Mouse (Mus musculus) kidney, postnatal 0 days (tissue): ENCODE data around the gene Sgf29. TPM values are rescaled to one million over a fixed set of nuclear protein-coding genes. Genes with fewer than 3 reads are reported as not detected.
A peak's percentile ranks its signal among the peaks of the same experiment; 100 is the strongest.

Source experiments
- ATAC-seq: fragments of 200-750 bp; cut with Nextera tagmentation; replicated peaks from 2 replicates; pipeline ENCODE4 v1.8.0; 2017; ENCODE audit warnings: low read depth, moderate number of reproducible peaks, moderate TSS enrichment, moderate library complexity; ENCODE audit not compliant: low FRiP score
- DNase-seq: peaks from one replicate; pipeline ENCODE4 v3.0.0-alpha.2; 2016; ENCODE audit warnings: low spot score
- H3K27ac ChIP-seq: fragments of 300-500 bp; sonication (generic); 2 replicates; pipeline ENCODE4 v1.5.1; 2014; ENCODE audit warnings: mild to moderate bottlenecking
- H3K27me3 ChIP-seq: fragments of 300-500 bp; sonication (generic); 2 replicates; pipeline ENCODE4 v1.6.1; 2014; ENCODE audit warnings: low read length, mixed read lengths; ENCODE audit not compliant: insufficient read depth
- H3K36me3 ChIP-seq: fragments of 300-500 bp; sonication (generic); 2 replicates; pipeline ENCODE4 v1.6.1; 2014; ENCODE audit warnings: low read length, mixed read lengths; ENCODE audit not compliant: insufficient read depth
- H3K4me1 ChIP-seq: fragments of 300-500 bp; sonication (generic); replicated peaks from 2 replicates; pipeline ENCODE4 v1.6.1; 2014; ENCODE audit warnings: antibody characterized with exemption, low read length, mixed read lengths; ENCODE audit not compliant: insufficient read depth
- H3K4me2 ChIP-seq: fragments of 300-500 bp; sonication (generic); 2 replicates; pipeline ENCODE4 v1.6.1; 2014; ENCODE audit warnings: mild to moderate bottlenecking, low read length, moderate library complexity, mixed read lengths
- H3K4me3 ChIP-seq: fragments of 300-500 bp; sonication (generic); replicated peaks from 2 replicates; pipeline ENCODE4 v1.5.1; 2014; ENCODE audit warnings: low read depth, low read length
- H3K9ac ChIP-seq: fragments of 300-500 bp; sonication (generic); 2 replicates; pipeline ENCODE4 v1.6.1; 2014; ENCODE audit warnings: low read depth, low read length
- H3K9me3 ChIP-seq: fragments of 300-500 bp; sonication (generic); replicated peaks from 2 replicates; pipeline ENCODE4 v1.6.1; 2016; ENCODE audit warnings: low read length, inconsistent platforms, mixed read lengths
- CTCF ChIP-seq: IDR thresholded peaks from 2 replicates; pipeline ENCODE4 v1.5.1; 2016; ENCODE audit warnings: antibody characterized with exemption, low read depth, mild to moderate bottlenecking, moderate library complexity
- WGBS: fragments of 180-500 bp; shearing (Covaris S2); extraction: QIAGEN DNeasy Blood & Tissue Kit; methylation state at CpG from one replicate; pipeline ENCODE4 v1.1.7; 2014; 5-methylcytosine and 5-hydroxymethylcytosine counted together
- polyA plus RNA-seq: library from polyadenylated mRNA; unstranded; fragments of >200 nt; fragmentation: Nextera tagmentation; extraction: Ambion mirVana; gene quantifications from 2 replicates; pipeline ENCODE4 v1.2.1, GENCODE M21; 2015

Gene Sgf29
- polyA plus RNA-seq, 1 experiment from 2014 or later, result 38.6 TPM

- H3K27me3 ChIP-seq, result no peaks in the 10 kb centered on the region; the same call in 1 of the 2 replicates
- TF ChIP-seq CTCF, result peak; percentile 93
- peak; percentile 55; the same call in 1 of the 2 replicates for ATAC-seq
- H3K4me2 ChIP-seq, result peak overlapping the region; percentile 27; the same call in 1 of the 2 replicates
- H3K9me3 ChIP-seq, result no peaks in the 10 kb centered on the region
- no peak overlapping the region for H3K27ac ChIP-seq
- peak; percentile 93 for DNase-seq
- WGBS, result under 1% methylated on average over 11 of the region's 11 CpGs
- H3K4me3 ChIP-seq, result no peak overlapping the region
- no peaks in the 10 kb centered on the region for H3K36me3 ChIP-seq
- 0 out of 2 replicates have a peak overlapping the region, but pooled peaks have one; percentile 25 for H3K9ac ChIP-seq
- peaks cover 16% of the 10 kb centered on the region for H3K4me1 ChIP-seq
Observed at GRCm38 (mm10) chr7:126701070-126701469, 52.0 kb downstream of the Sgf29 start.

GRCm38 (mm10) chr7:126701559-126702357 lies 52.6 kb downstream of the Sgf29 start:
- ATAC-seq (no peak), DNase-seq (no peak)
- Histone ChIP-seq H3K9me3 (no peaks in the 10 kb centered on the region), H3K4me1 (peaks cover 11% of the 10 kb centered on the region), H3K4me3 (no peak overlapping the region), H3K4me2 (peak overlapping the region; percentile 27; the same call in 1 of the 2 replicates), H3K27ac (no peak overlapping the region), H3K36me3 (no peaks in the 10 kb centered on the region), H3K9ac (0 out of 2 replicates have a peak overlapping the region, but pooled peaks have one; percentile 25), H3K27me3 (no peaks in the 10 kb centered on the region; the same call in 1 of the 2 replicates)
- no peak for TF ChIP-seq CTCF
- WGBS, result 61% methylated on average over 24 of the region's 24 CpGs

- ATAC-seq, result no peak
- peaks cover 9% of the 10 kb centered on the region for H3K4me1 ChIP-seq
- no peak overlapping the region for H3K9ac ChIP-seq
- H3K36me3 ChIP-seq, result no peaks in the 10 kb centered on the region
- 82% methylated on average over 6 of the region's 6 CpGs for WGBS
- no peak overlapping the region for H3K27ac ChIP-seq
- H3K27me3 ChIP-seq, result no peaks in the 10 kb centered on the region; the same call in 1 of the 2 replicates
- no peak overlapping the region for H3K4me2 ChIP-seq
- H3K9me3 ChIP-seq, result no peaks in the 10 kb centered on the region
- H3K4me3 ChIP-seq, result no peak overlapping the region
- no peak for TF ChIP-seq CTCF
- DNase-seq, result no peak
Observed at GRCm38 (mm10) chr7:126702358-126702757, 53.2 kb downstream of the Sgf29 start.

GRCm38 (mm10) chr7:126702861-126703756 lies 54.0 kb downstream of the Sgf29 start:
- Histone ChIP-seq H3K36me3 (no peaks in the 10 kb centered on the region), H3K27me3 (no peaks in the 10 kb centered on the region; the same call in 1 of the 2 replicates), H3K9ac (no peak overlapping the region), H3K4me1 (peaks cover 9% of the 10 kb centered on the region), H3K4me2 (0 out of 2 replicates have a peak overlapping the region, but pooled peaks have one; percentile 67), H3K27ac (no peak overlapping the region), H3K4me3 (no peak overlapping the region), H3K9me3 (no peaks in the 10 kb centered on the region)
- DNase-seq (no peak), ATAC-seq (no peak)
- TF ChIP-seq CTCF, result no peak
- WGBS, result 75% methylated on average over 12 of the region's 12 CpGs

DNA sequence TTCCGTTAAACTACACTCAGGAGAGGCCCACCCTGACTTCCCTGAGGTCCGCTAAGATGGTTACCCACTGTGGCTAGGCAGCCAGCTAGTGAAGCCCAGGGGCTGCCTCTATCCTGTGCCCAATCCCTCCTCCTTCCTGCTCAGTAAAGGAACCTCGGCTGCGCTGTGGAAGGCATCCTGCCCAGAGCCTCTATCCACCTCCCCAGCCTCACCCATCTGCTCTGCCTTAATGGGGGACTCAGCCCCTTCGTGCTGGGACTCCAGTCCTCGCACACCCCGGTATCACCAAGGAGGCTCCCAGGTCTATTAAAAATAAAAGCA lies 54.6 kb downstream of the Sgf29 start:
- Histone ChIP-seq H3K36me3 (no peaks in the 10 kb centered on the region), H3K4me1 (peaks cover 9% of the 10 kb centered on the region), H3K9ac (no peak overlapping the region), H3K9me3 (no peaks in the 10 kb centered on the region), H3K27ac (no peak overlapping the region), H3K27me3 (no peaks in the 10 kb centered on the region; the same call in 1 of the 2 replicates), H3K4me3 (no peak overlapping the region; the same call in 1 of the 2 replicates), H3K4me2 (peak overlapping the region; percentile 67)
- WGBS, result 13% methylated on average over 7 of the region's 7 CpGs
- no peak for DNase-seq
- no peak for ATAC-seq
- no peak for TF ChIP-seq CTCF
